Mouse (Mus musculus) MEL (cell line): ENCODE results near the gene Mcm3.

Experiments used
- CHD1 ChIP-seq: IDR thresholded peaks from 2 replicates; pipeline ENCODE4 v1.6.1; 2012; ENCODE audit warnings: low read depth, mild to moderate bottlenecking, inconsistent platforms, low read length, improper control_type of control experiment
- CHD2 ChIP-seq: IDR thresholded peaks from 2 replicates; pipeline ENCODE4 v1.6.1; 2011; ENCODE audit warnings: low read length, improper control_type of control experiment
- CTCF ChIP-seq, 3 experiments: IDR thresholded peaks in 2 of 3; conservative IDR thresholded peaks in 1 of 3; 2 replicates each; pipeline ENCODE4 v1.5.1; 2011 to 2012; ENCODE audit warnings: low read length in 3 of 3, low read depth in 2 of 3, mild to moderate bottlenecking in 2 of 3, improper control_type of control experiment in 1 of 3, inconsistent platforms in 1 of 3, mixed read lengths in 1 of 3, moderate library complexity in 1 of 3; ENCODE audit not compliant: control insufficient read depth in 1 of 3, insufficient read depth in 1 of 3, poor library complexity in 1 of 3, severe bottlenecking in 1 of 3
- ETS1 ChIP-seq: IDR thresholded peaks from 2 replicates; pipeline ENCODE4 v1.6.1; 2012; ENCODE audit warnings: low read depth, mild to moderate bottlenecking, inconsistent platforms, low read length, improper control_type of control experiment, moderate library complexity
- GATA1 ChIP-seq: IDR thresholded peaks from 2 replicates; pipeline ENCODE4 v1.6.1; 2011; ENCODE audit warnings: low read depth, low read length, improper control_type of control experiment
- HCFC1 ChIP-seq: IDR thresholded peaks from 2 replicates; pipeline ENCODE4 v1.6.1; 2012; ENCODE audit warnings: low read depth, mild to moderate bottlenecking, inconsistent platforms, low read length, improper control_type of control experiment, moderate library complexity
- KAT2A ChIP-seq: conservative IDR thresholded peaks from 2 replicates; pipeline ENCODE4 v1.6.1; 2012; ENCODE audit warnings: low read depth, low read length, improper control_type of control experiment, inconsistent platforms
- MAX ChIP-seq: IDR thresholded peaks from 2 replicates; pipeline ENCODE4 v1.6.1; 2011; ENCODE audit warnings: low read length, improper control_type of control experiment
- MEF2A ChIP-seq: IDR thresholded peaks from 2 replicates; pipeline ENCODE4 v1.6.1; 2014; ENCODE audit warnings: low read depth, mild to moderate bottlenecking, inconsistent platforms, low read length, improper control_type of control experiment; ENCODE audit not compliant: poor library complexity, insufficient replicate concordance, severe bottlenecking; ENCODE audit errors: extremely low read depth
- NRF1 ChIP-seq: IDR thresholded peaks from 2 replicates; pipeline ENCODE4 v1.6.1; 2014; ENCODE audit warnings: low read depth, mild to moderate bottlenecking, inconsistent platforms, low read length, improper control_type of control experiment, moderate library complexity; ENCODE audit not compliant: poor library complexity, insufficient read depth, severe bottlenecking
- POLR2A ChIP-seq, 2 experiments: IDR thresholded peaks; 2 replicates each; pipeline ENCODE4 v1.6.1; 2011 to 2012; ENCODE audit warnings: low read length in 2 of 2, mild to moderate bottlenecking in 2 of 2, control low read depth in 1 of 2, improper control_type of control experiment in 1 of 2, low read depth in 1 of 2, moderate library complexity in 1 of 2; ENCODE audit not compliant: control insufficient read depth in 1 of 2, insufficient read depth in 1 of 2, poor library complexity in 1 of 2
- POLR2AphosphoS5 ChIP-seq: IDR thresholded peaks from 2 replicates; pipeline ENCODE4 v1.6.1; 2012; ENCODE audit warnings: low read depth, borderline replicate concordance, mild to moderate bottlenecking, inconsistent platforms, low read length, moderate library complexity, mixed read lengths
- USF2 ChIP-seq, 2 experiments: IDR thresholded peaks; 2 replicates each; pipeline ENCODE4 v1.6.1; 2011 to 2012; ENCODE audit warnings: improper control_type of control experiment in 2 of 2, low read length in 2 of 2, borderline replicate concordance in 1 of 2, inconsistent platforms in 1 of 2, low read depth in 1 of 2, mild to moderate bottlenecking in 1 of 2; ENCODE audit not compliant: insufficient read depth in 1 of 2
- ZKSCAN1 ChIP-seq: IDR thresholded peaks from 2 replicates; pipeline ENCODE4 v1.6.1; 2012; ENCODE audit warnings: low read depth, mild to moderate bottlenecking, inconsistent platforms, low read length, improper control_type of control experiment, moderate library complexity

- no peak for TF ChIP-seq NRF1
- TF ChIP-seq MAX, result no peak
- no peak for TF ChIP-seq CHD1
- TF ChIP-seq MEF2A, result no peak
- no peak for TF ChIP-seq CTCF (IDR thresholded peaks at IDR 0.05 in 2 of 3, conservative IDR thresholded peaks at IDR 0.05 in 1 of 3; ENCODE audit: control insufficient read depth in 1 of 3, insufficient read depth in 1 of 3, low read depth in 2 of 3, low read length in 3 of 3, poor library complexity in 1 of 3, severe bottlenecking in 1 of 3)
- TF ChIP-seq KAT2A, result no peak
- TF ChIP-seq CHD2, result no peak
- no peak for TF ChIP-seq ZKSCAN1
- no peak for TF ChIP-seq POLR2A (IDR thresholded peaks at IDR 0.05; ENCODE audit: control insufficient read depth in 1 of 2, insufficient read depth in 1 of 2, low read depth in 1 of 2, low read length in 2 of 2, poor library complexity in 1 of 2)
- no peak for TF ChIP-seq POLR2AphosphoS5
- TF ChIP-seq USF2 (IDR thresholded peaks at IDR 0.05; ENCODE audit: borderline replicate concordance in 1 of 2, insufficient read depth in 1 of 2, low read depth in 1 of 2, low read length in 2 of 2), result no peak
- TF ChIP-seq GATA1, result no peak
- no peak for TF ChIP-seq ETS1
- TF ChIP-seq HCFC1, result no peak
Observed at GRCm38 (mm10) chr1:20814521-20814920, 5.6 kb downstream of the Mcm3 start.
